ENCODE assay signal across 11 mouse cellular contexts in the genomic region with DNA sequence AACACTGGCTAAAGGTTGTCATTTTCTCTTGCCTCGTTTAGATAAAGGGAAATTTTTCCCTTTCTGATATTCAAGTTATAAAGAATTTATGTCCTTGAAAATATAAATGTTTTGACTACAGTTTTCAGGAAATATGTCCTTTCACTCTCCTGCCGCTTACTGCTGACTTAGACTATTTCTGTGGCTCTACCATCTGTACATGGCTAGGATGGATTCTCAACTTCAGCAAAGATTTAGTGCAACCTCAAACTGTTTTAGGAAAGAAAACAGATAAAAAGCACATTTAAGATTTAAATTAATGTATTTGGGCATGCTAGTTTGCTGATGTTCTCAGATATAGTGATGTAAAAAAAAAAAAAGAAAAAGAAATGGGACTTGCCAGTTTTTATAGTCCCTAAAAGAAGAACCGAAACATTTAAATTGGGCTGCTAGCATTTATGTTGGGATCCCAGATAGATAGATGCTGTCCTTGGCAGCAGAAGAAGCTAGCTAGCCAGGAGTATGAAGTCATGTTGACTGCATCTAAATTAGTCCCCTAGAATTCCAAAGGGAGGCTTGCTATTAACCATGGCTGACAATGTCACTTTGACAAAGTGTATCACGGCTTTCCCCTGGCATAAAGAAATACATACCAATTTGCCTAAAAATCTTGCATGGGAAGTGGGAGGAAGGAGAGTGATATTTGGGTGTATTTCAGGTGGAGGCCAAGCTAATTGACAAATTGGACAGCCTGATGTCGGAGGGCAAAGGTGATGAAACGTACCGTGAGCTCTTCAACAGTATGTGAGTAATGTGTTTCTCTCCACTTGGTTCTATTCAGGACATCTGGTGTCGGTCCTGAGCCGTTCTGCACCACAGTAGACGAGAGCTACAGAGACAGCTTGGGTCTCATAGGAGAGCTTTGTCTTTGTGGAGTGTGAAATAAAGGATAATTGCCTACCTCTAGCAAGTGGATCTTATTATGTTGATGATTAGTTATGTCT.
DNase-seq lines count a peak whose midpoint lies in the region; ATAC-seq and TF ChIP-seq lines count a peak whose summit lies in the region.
"Had no signal": no experiment of that assay in that cellular context is flagged by ENCODE, and none has a peak within 500 bp of the region (broad histone marks: within the 10 kb centered on the region; RNA-seq: fewer than 3 reads in every experiment).

No protein-coding gene starts in this region.

- TF ChIP-seq POLR2A in heart, adult 2 months (IDR thresholded peaks at IDR 0.05; ENCODE audit: insufficient read depth, low read depth, low read length) = no peak

- H3K27me3 ChIP-seq in heart, adult 2 months (ENCODE audit: control insufficient read depth, insufficient read depth, low read length) = no peaks in the 10 kb centered on the region
- H3K27me3 ChIP-seq in heart, embryonic 12.5 days (replicated peaks) = peaks cover 9% of the 10 kb centered on the region
- H3K27me3 ChIP-seq in midbrain, embryonic 13.5 days = 0 out of 2 replicates have a peak, but pooled peaks cover 2% of the 10 kb centered on the region
- H3K27me3 ChIP-seq in limb, embryonic 10.5 days (ENCODE audit: low read depth, poor library complexity, severe bottlenecking) = no peaks in the 10 kb centered on the region

- H3K4me3 ChIP-seq in heart, adult 2 months = no peak overlapping the region
- no peak overlapping the region for H3K4me3 ChIP-seq in heart, embryonic 12.5 days
- no peak overlapping the region for H3K4me3 ChIP-seq in midbrain, embryonic 13.5 days (replicated peaks)
- no peak overlapping the region for H3K4me3 ChIP-seq in limb, embryonic 10.5 days
- H3K4me3 ChIP-seq: megakaryocyte, embryonic 14.5 days had no signal

- H3K4me1 ChIP-seq in heart, adult 2 months (ENCODE audit: control insufficient read depth, insufficient read depth, low read length) = peaks cover 8% of the 10 kb centered on the region
- peaks cover 12% of the 10 kb centered on the region for H3K4me1 ChIP-seq in heart, embryonic 12.5 days (replicated peaks)
- peaks cover 39% of the 10 kb centered on the region for H3K4me1 ChIP-seq in midbrain, embryonic 13.5 days (replicated peaks)
- peaks cover 35% of the 10 kb centered on the region for H3K4me1 ChIP-seq in limb, embryonic 10.5 days
- H3K4me1 ChIP-seq: megakaryocyte, embryonic 14.5 days had no signal

- intact Hi-C loops in heart, adult 2 months (cut with DNase I) = no loop called here

- H3K9ac ChIP-seq in heart, adult 2 months (ENCODE audit: low read depth, low read length) = no peak overlapping the region
- H3K9ac ChIP-seq in heart, embryonic 12.5 days = no peak overlapping the region
- H3K9ac ChIP-seq in midbrain, embryonic 13.5 days (replicated peaks) = no peak overlapping the region
- H3K9ac ChIP-seq: liver, embryonic 14.5 days had no signal

- H3K9me3 ChIP-seq in heart, embryonic 12.5 days (replicated peaks) = no peaks in the 10 kb centered on the region
- H3K9me3 ChIP-seq in midbrain, embryonic 13.5 days = no peaks in the 10 kb centered on the region
- H3K9me3 ChIP-seq in limb, embryonic 10.5 days (replicated peaks) = no peaks in the 10 kb centered on the region
- H3K9me3 ChIP-seq: megakaryocyte, embryonic 14.5 days had no signal

- WGBS in heart, adult 2 months = 65% methylated on average over 10 of the region's 10 CpGs
- 68% methylated on average over 10 of the region's 10 CpGs for WGBS in heart, embryonic 12.5 days
- 45% methylated on average over 10 of the region's 10 CpGs for WGBS in midbrain, embryonic 13.5 days
- 63% methylated on average over 10 of the region's 10 CpGs for WGBS in limb, embryonic 10.5 days

- H3K27ac ChIP-seq in heart, adult 2 months = peak overlapping the region; percentile 13; the same call in 1 of the 2 replicates
- no peak overlapping the region for H3K27ac ChIP-seq in heart, embryonic 12.5 days (ENCODE audit: poor library complexity, severe bottlenecking)
- peak overlapping the region; percentile 27; the same call in 1 of the 2 replicates for H3K27ac ChIP-seq in midbrain, embryonic 13.5 days
- H3K27ac ChIP-seq in limb, embryonic 10.5 days = no peak overlapping the region
- H3K27ac ChIP-seq: liver, embryonic 14.5 days had no signal

- H3K79me2 ChIP-seq in heart, adult 2 months (replicated peaks; ENCODE audit: control insufficient read depth, insufficient read depth, low read length) = no peaks in the 10 kb centered on the region

- TF ChIP-seq EP300 in heart, adult 2 months (IDR thresholded peaks at IDR 0.05; ENCODE audit: insufficient read depth, low read depth, low read length) = no peak

- no peak for TF ChIP-seq CTCF in heart, adult 2 months (IDR thresholded peaks at IDR 0.05)

- peaks cover 6% of the 10 kb centered on the region for H3K36me3 ChIP-seq in heart, adult 2 months (ENCODE audit: control insufficient read depth, insufficient read depth, low read length)
- H3K36me3 ChIP-seq in heart, embryonic 12.5 days = no peaks in the 10 kb centered on the region
- no peaks in the 10 kb centered on the region for H3K36me3 ChIP-seq in midbrain, embryonic 13.5 days
- H3K36me3 ChIP-seq in limb, embryonic 10.5 days = no peaks in the 10 kb centered on the region

- no peak overlapping the region for H3K4me2 ChIP-seq in heart, embryonic 12.5 days
- H3K4me2 ChIP-seq in midbrain, embryonic 13.5 days (replicated peaks) = no peak overlapping the region

- no peak for DNase-seq in heart, adult 2 months
- peak; percentile 78 for DNase-seq in brain, adult 2 months (ENCODE audit: low read depth, low spot score)
- DNase-seq in embryo, embryonic 11 days = peak; percentile 26
- no peak for DNase-seq in limb, embryonic 10.5 days (ENCODE audit: low spot score)
- DNase-seq in right cerebral cortex, postnatal 25 days = no peak
- DNase-seq in right cerebral cortex, adult 18-20 months = no peak
- DNase-seq: layer of hippocampus, adult 9-11 months had no signal

- ATAC-seq in heart, embryonic 12.5 days (ENCODE audit: insufficient number of reproducible peaks, low FRiP score) = no peak
- ATAC-seq in midbrain, embryonic 13.5 days = peak; percentile 63

Comparison
In these comparisons a context has a peak if more than half of its experiments do, and no peak if none do; other contexts are left out.
1. H3K27ac ChIP-seq: peak in heart, adult 2 months (single experiment) and midbrain, embryonic 13.5 days (single experiment); none in heart, embryonic 12.5 days (single experiment) and limb, embryonic 10.5 days (single experiment).
2. DNase-seq: peak in brain, adult 2 months (single experiment) and embryo, embryonic 11 days (single experiment); none in heart, adult 2 months (0 of 2), limb, embryonic 10.5 days (single experiment), right cerebral cortex, postnatal 25 days (single experiment) and right cerebral cortex, adult 18-20 months (single experiment).